Mouse (Mus musculus) forebrain, embryonic 14.5 days (tissue): ENCODE results near the gene Map3k20. TPM values are rescaled to one million over a fixed set of nuclear protein-coding genes. Genes with fewer than 3 reads are reported as not detected.
A peak's percentile ranks its signal among the peaks of the same experiment; 100 is the strongest.

ENCODE experiments used
- ATAC-seq: fragments of 200-750 bp; cut with Nextera tagmentation; 2 replicates; pipeline ENCODE4 v1.8.0; 2017; ENCODE audit warnings: mild to moderate bottlenecking, moderate library complexity
- DNase-seq: peaks from one replicate; pipeline ENCODE4 v3.0.0-alpha.2; 2015; ENCODE audit warnings: low spot score
- H3K27ac ChIP-seq: fragments of 300-500 bp; sonication (generic); 2 replicates; pipeline ENCODE4 v1.5.1; 2014; ENCODE audit warnings: low read depth, mild to moderate bottlenecking, control low read depth, low read length, moderate library complexity
- H3K27me3 ChIP-seq: fragments of 300-500 bp; sonication (generic); replicated peaks from 2 replicates; pipeline ENCODE4 v1.6.1; 2014; ENCODE audit warnings: low read length, control low read depth, mixed read lengths; ENCODE audit not compliant: control insufficient read depth, insufficient read depth
- H3K36me3 ChIP-seq: fragments of 300-500 bp; sonication (generic); 2 replicates; pipeline ENCODE4 v1.6.1; 2014; ENCODE audit warnings: low read length, control low read depth; ENCODE audit not compliant: control insufficient read depth, insufficient read depth
- H3K4me1 ChIP-seq: fragments of 300-500 bp; sonication (generic); 2 replicates; pipeline ENCODE4 v1.6.1; 2014; ENCODE audit warnings: antibody characterized with exemption, low read length, control low read depth; ENCODE audit not compliant: control insufficient read depth, insufficient read depth
- H3K4me2 ChIP-seq: fragments of 300-500 bp; sonication (generic); 2 replicates; pipeline ENCODE4 v1.6.1; 2014; ENCODE audit warnings: mild to moderate bottlenecking, control low read depth, low read length
- H3K4me3 ChIP-seq: fragments of 300-500 bp; sonication (generic); 2 replicates; pipeline ENCODE4 v1.5.1; 2014; ENCODE audit warnings: low read depth, low read length, control low read depth
- H3K9ac ChIP-seq: fragments of 300-500 bp; sonication (generic); 2 replicates; pipeline ENCODE4 v1.6.1; 2014; ENCODE audit warnings: mild to moderate bottlenecking, low read length, control low read depth, moderate library complexity
- H3K9me3 ChIP-seq: fragments of 300-500 bp; sonication (generic); replicated peaks from 2 replicates; pipeline ENCODE4 v1.6.1; 2016; ENCODE audit warnings: low read length, control low read depth, mixed read lengths; ENCODE audit not compliant: control insufficient read depth
- WGBS: fragments of 180-500 bp; shearing (Covaris S2); extraction: QIAGEN DNeasy Blood & Tissue Kit; methylation state at CpG from one replicate; pipeline ENCODE4 v1.1.7; 2014; 5-methylcytosine and 5-hydroxymethylcytosine counted together
- polyA plus RNA-seq: library from polyadenylated mRNA; unstranded; fragments of >200 nt; fragmentation: Nextera tagmentation; extraction: Ambion mirVana; gene quantifications from 2 replicates; pipeline ENCODE4 v1.2.1, GENCODE M21; 2014

Map3k20 gene
- polyA plus RNA-seq, 1 experiment from 2014 or later = 4.0 TPM

GRCm38 (mm10) chr2:72476486-72477211, 191.2 kb downstream of the Map3k20 start:
- ATAC-seq (peak; percentile 63), DNase-seq (peak; percentile 67)
- Histone ChIP-seq H3K27ac (peak overlapping the region; percentile 84), H3K36me3 (peaks cover 21% of the 10 kb centered on the region), H3K4me3 (peak overlapping the region; percentile 82), H3K27me3 (no peaks in the 10 kb centered on the region), H3K9me3 (no peaks in the 10 kb centered on the region), H3K9ac (peak overlapping the region; percentile 85), H3K4me2 (peak overlapping the region; percentile 78), H3K4me1 (peaks cover 29% of the 10 kb centered on the region)
- under 1% methylated on average over 53 of the region's 53 CpGs for WGBS

DNA sequence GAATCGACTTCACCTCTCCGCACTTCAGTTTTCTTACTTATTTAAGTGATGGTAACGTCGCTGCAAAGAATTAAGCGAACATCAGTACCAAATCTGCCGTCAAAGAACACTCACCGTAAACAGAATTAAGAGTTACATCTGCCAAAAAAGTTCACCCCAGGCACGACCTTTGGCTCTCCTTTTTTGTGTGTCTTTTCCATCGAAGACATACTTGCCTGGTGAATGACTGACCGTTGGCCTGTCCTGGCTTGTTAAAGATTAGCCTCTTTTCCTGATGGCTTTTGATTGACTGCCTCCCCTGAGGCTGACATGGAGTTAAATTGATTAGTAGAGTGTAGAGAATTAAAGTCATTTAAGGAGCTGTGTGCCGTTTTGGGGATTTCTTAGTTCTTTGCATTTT, 191.8 kb downstream of the Map3k20 start:
- peak overlapping the region; percentile 84 for H3K27ac ChIP-seq
- H3K4me1 ChIP-seq = peaks cover 29% of the 10 kb centered on the region
- peak overlapping the region; percentile 78 for H3K4me2 ChIP-seq
- ATAC-seq = no peak
- WGBS = under 1% methylated on average over 11 of the region's 11 CpGs
- DNase-seq = no peak
- H3K9ac ChIP-seq = peak overlapping the region; percentile 85
- H3K9me3 ChIP-seq = no peaks in the 10 kb centered on the region
- peaks cover 27% of the 10 kb centered on the region for H3K36me3 ChIP-seq
- peak overlapping the region; percentile 82 for H3K4me3 ChIP-seq
- H3K27me3 ChIP-seq = no peaks in the 10 kb centered on the region

DNA sequence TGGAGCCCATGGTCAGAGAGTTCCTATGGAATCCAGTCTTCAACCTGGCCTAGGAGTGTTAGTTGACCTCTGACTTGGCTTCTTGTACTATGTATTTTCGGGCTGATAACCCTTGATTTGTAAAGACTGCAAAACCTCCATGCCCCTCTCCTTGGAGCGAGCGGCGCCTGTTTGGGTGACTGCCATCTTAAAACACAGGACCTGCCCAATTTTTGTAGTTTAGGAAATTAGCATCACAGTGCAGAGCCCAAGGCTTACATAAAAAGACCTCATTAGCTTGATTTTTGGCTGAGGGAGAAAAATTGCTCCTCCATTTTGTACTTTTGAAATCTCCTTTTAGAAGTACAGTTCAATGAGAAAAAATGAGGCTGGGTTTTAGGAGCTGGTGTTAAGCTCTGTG, 192.7 kb downstream of the Map3k20 start:
- peak; percentile 29; the same call in 1 of the 2 replicates for ATAC-seq
- Histone ChIP-seq H3K27me3 (no peaks in the 10 kb centered on the region), H3K4me1 (peaks cover 29% of the 10 kb centered on the region), H3K27ac (peak overlapping the region; percentile 66; the same call in 1 of the 2 replicates), H3K9ac (peak overlapping the region; percentile 85; the same call in 1 of the 2 replicates), H3K4me2 (peak overlapping the region; percentile 78), H3K36me3 (peaks cover 37% of the 10 kb centered on the region), H3K9me3 (no peaks in the 10 kb centered on the region), H3K4me3 (peak overlapping the region; percentile 82)
- peak; percentile 81 for DNase-seq
- WGBS = 17% methylated on average over 4 of the region's 4 CpGs

GRCm38 (mm10) chr2:72478921-72479320, 193.5 kb downstream of the Map3k20 start:
- ATAC-seq (no peak), DNase-seq (peak; percentile 44)
- 18% methylated on average over 13 of the region's 13 CpGs for WGBS
- Histone ChIP-seq H3K27me3 (no peaks in the 10 kb centered on the region), H3K4me3 (peak overlapping the region; percentile 82), H3K9me3 (no peaks in the 10 kb centered on the region), H3K9ac (peak overlapping the region; percentile 55; the same call in 1 of the 2 replicates), H3K4me2 (peak overlapping the region; percentile 78), H3K27ac (peak overlapping the region; percentile 66), H3K36me3 (peaks cover 44% of the 10 kb centered on the region), H3K4me1 (peaks cover 29% of the 10 kb centered on the region)

- Histone ChIP-seq H3K4me3 (no peak overlapping the region), H3K36me3 (peaks cover 53% of the 10 kb centered on the region), H3K27ac (no peak overlapping the region), H3K27me3 (no peaks in the 10 kb centered on the region), H3K9me3 (no peaks in the 10 kb centered on the region), H3K9ac (peak overlapping the region; percentile 55; the same call in 1 of the 2 replicates), H3K4me2 (peak overlapping the region; percentile 78), H3K4me1 (peaks cover 29% of the 10 kb centered on the region)
- no peak for ATAC-seq
- whole genome bisulfite sequencing = 70% methylated on average over 9 of the region's 9 CpGs
- no peak for DNase-seq
Measured at GRCm38 (mm10) chr2:72479818-72480217, 194.4 kb downstream of the Map3k20 start.

DNA sequence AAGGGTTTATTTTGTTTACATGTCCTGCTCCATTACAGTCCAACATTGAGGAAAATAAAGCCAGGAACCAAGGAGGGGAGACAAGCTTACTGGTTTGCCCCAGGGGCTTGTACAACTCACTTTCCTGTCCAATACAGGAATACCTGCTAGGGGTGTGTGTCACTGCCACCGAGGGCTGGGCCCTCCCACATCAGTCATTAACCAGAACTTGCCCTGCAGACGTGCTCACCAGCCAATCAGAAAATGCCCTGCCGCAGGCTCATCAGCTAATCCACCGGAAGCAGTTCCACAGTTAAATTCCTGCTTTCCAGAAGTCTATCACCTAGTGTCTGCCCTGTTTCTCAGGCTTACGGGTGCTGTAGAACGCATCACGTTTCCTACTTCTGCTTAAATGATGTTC, 206.2 kb downstream of the Map3k20 start:
- Histone ChIP-seq H3K9ac (no peak overlapping the region), H3K27ac (no peak overlapping the region), H3K27me3 (no peaks in the 10 kb centered on the region), H3K36me3 (peaks cover 6% of the 10 kb centered on the region; the same call in 1 of the 2 replicates), H3K4me2 (no peak overlapping the region), H3K9me3 (no peaks in the 10 kb centered on the region), H3K4me3 (no peak overlapping the region), H3K4me1 (no peaks in the 10 kb centered on the region)
- WGBS = 53% methylated on average over 7 of the region's 7 CpGs
- no peak for DNase-seq
- no peak for ATAC-seq

Other genes with a start within 250 kb of the Map3k20 start
- 113 and 116 TPM in 2 replicates for gene Cdca7, start 190.5 kb downstream of the Map3k20 start, polyA plus RNA-seq